Mouse (Mus musculus) myocyte (in vitro differentiated cells): ENCODE measurements at regions not wholly inside any gene's neighbourhood (a gene's known extent, or its start where the extent isn't known, plus 50 kb on each side); places are given as distances from the start of the nearest gene placed in this dataset.

ENCODE experiments used
- E2F4 ChIP-seq: IDR thresholded peaks from one replicate; pipeline ENCODE4 v1.6.1; 2011; ENCODE audit warnings: mild to moderate bottlenecking, control low read depth, moderate library complexity; ENCODE audit not compliant: insufficient read depth
- MAX ChIP-seq: IDR thresholded peaks from one replicate; pipeline ENCODE4 v1.6.1; 2011; ENCODE audit warnings: low read depth, mild to moderate bottlenecking, control low read depth
- MYOD1 ChIP-seq, 3 experiments: IDR thresholded peaks; one replicate each; pipeline ENCODE4 v1.6.1; 2011; ENCODE audit warnings: control low read depth in 2 of 3, low read depth in 2 of 3, mild to moderate bottlenecking in 2 of 3, moderate library complexity in 1 of 3; ENCODE audit not compliant: insufficient read length in 2 of 3, control insufficient read depth in 1 of 3
- MYOG ChIP-seq, 3 experiments: IDR thresholded peaks; one replicate each; pipeline ENCODE4 v1.6.1; 2011; ENCODE audit warnings: control low read depth in 2 of 3, low read depth in 2 of 3, mild to moderate bottlenecking in 2 of 3; ENCODE audit not compliant: insufficient read length in 2 of 3, control insufficient read depth in 1 of 3, insufficient read depth in 1 of 3
- POLR2A ChIP-seq: IDR thresholded peaks from one replicate; pipeline ENCODE4 v1.6.1; 2011; ENCODE audit warnings: low read depth, mild to moderate bottlenecking, control low read depth, moderate library complexity; ENCODE audit not compliant: insufficient read length
- POLR2AphosphoS2 ChIP-seq: IDR thresholded peaks from one replicate; pipeline ENCODE4 v1.6.1; 2011; ENCODE audit warnings: low read depth, control low read depth; ENCODE audit not compliant: insufficient read length
- SRF ChIP-seq: IDR thresholded peaks from one replicate; pipeline ENCODE4 v1.6.1; 2011; ENCODE audit warnings: low read depth; ENCODE audit not compliant: control insufficient read depth, insufficient read length
- TCF12 ChIP-seq: IDR thresholded peaks from one replicate; pipeline ENCODE4 v1.6.1; 2011; ENCODE audit warnings: mild to moderate bottlenecking, control low read depth; ENCODE audit not compliant: poor library complexity, insufficient read depth, severe bottlenecking
- TCF3 ChIP-seq: IDR thresholded peaks from one replicate; pipeline ENCODE4 v1.6.1; 2011; ENCODE audit warnings: low read depth, control low read depth; ENCODE audit not compliant: insufficient read length
- USF1 ChIP-seq: IDR thresholded peaks from one replicate; pipeline ENCODE4 v1.6.1; 2011; ENCODE audit warnings: low read depth, mild to moderate bottlenecking, control low read depth, moderate library complexity

- TF ChIP-seq MAX (no peak), POLR2A (no peak), POLR2AphosphoS2 (no peak), SRF (no peak), MYOD1 (IDR thresholded peaks at IDR 0.05; ENCODE audit: control insufficient read depth in 1 of 3, insufficient read length in 2 of 3, low read depth in 2 of 3) (no peak), TCF3 (no peak), USF1 (no peak), MYOG (IDR thresholded peaks at IDR 0.05; ENCODE audit: control insufficient read depth in 1 of 3, insufficient read depth in 1 of 3, insufficient read length in 2 of 3, low read depth in 2 of 3) (no peak), TCF12 (no peak), E2F4 (no peak)
Observed at GRCm38 (mm10) chr8:10719411-10719810, 288.8 kb downstream of the Irs2 start.
